Mouse (Mus musculus) megakaryocyte-erythroid progenitor cell, adult 5 weeks (primary cell): ENCODE measurements around the gene Rnf111. TPM values are rescaled to one million over a fixed set of nuclear protein-coding genes. Genes with fewer than 3 reads are reported as not detected.

Experiments used
- polyA plus RNA-seq: library from polyadenylated mRNA; stranded (reverse); fragments of >175 nt; gene quantifications from 2 replicates; pipeline ENCODE4 v1.2.3, GENCODE M21; 2012

Rnf111 gene
- 6.1 and 6.4 TPM in 2 replicates for polyA plus RNA-seq

GRCm38 (mm10) chr9:70503626-70504041 lies at the start of gene Rnf111:
TSS of gene Rnf111 (minus strand) at chr9:70503725.

DNA sequence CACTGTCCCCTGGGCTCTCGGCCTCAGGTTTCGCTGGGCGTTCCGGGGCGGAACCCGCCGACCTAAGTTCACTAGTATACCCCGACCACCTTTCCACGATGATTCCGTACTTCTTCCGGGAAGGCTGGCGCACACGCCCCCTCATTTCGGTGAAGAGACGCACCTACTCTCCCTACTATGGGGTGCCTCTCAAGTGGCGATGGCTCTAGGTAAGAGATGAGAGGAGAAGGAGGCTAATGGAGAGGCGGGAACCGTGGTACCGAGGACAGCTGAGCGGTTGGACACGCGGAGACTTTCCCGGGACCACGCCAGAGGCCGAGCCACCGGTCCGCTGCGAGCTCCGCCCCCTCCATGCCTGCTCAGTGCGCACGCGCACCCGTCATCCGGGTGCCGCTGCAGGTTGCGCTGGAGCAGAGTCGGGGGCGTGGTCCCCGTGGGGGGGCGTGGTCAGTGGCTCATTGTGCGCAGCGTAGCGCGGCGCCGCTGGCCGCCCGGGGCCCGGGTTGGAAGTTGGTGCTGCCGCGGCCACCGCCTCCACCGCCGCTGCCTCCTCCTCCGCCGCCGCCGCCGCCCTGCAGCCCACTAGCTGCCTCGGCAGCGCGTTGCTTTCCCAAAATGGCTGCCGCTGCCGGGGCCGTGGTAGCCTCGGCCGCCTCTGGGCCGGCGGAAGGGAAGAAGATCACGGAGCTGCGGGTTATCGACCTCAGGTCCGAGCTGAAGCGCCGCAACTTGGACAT lies 38.9 kb upstream of the Rnf111 start, which contains the start of gene Sltm:
TSS of gene Sltm (plus strand) at position 450 of the 737 bp plus-strand sequence.

DNA sequence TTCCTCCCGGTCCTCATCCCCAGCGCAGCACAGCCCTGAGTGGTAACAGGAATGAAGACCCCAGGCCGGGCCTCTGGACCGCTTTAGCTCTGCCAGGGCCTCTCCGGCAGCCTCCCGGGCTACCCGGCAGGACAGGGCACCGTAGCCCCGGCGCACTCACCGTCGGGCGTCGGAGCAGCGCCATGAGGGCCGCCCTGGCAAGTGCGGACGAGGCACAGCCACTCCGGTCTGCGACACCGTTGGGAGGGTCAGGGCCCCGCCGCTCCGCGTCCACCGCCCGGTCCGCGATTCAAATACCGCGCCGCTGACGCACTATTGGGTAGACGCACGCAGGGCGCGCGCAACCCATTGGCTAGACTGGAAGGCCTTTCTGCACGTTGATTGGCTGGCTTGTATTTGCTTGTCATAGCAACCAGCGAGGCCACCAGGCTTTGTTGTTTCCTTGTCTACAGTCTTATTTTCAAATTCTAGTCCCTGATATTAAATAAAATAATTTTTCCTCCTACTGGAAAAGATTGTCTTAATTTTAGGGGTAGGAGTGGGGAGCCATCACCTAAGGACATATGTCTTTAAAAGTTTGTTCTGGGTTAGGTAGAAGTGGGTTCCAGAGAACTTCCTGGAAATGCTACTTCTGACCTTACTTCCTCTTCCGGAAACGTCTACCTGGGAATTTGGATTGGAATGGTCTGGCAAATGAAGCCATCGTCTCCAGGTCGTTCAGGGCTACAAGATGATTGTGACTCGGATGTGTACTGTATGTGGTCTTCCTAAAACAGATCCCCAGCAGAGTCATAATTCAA lies 82.1 kb downstream of the Rnf111 start, which contains the start of gene Ccnb2:
TSS of gene Ccnb2 (minus strand) at position 291 of the 800 bp plus-strand sequence.

Other genes with a start within 250 kb of the Rnf111 start
- 44.1 and 45.7 TPM in 2 replicates for gene Ccnb2, start 82.2 kb downstream of the Rnf111 start, polyA plus RNA-seq
- 16.9 and 26.5 TPM in 2 replicates for gene Sltm, start 39.0 kb upstream of the Rnf111 start, polyA plus RNA-seq
- gene Gm10642, start 152.5 kb upstream of the Rnf111 start, polyA plus RNA-seq: 1.1 and 1.2 TPM in 2 replicates
- gene Mindy2, start 153.4 kb upstream of the Rnf111 start, polyA plus RNA-seq: 13.3 and 15.8 TPM in 2 replicates
- 49.8 and 58.9 TPM in 2 replicates for gene Adam10, start 175.3 kb upstream of the Rnf111 start, polyA plus RNA-seq